Mouse (Mus musculus): ENCODE measurements at regions not wholly inside any gene's neighbourhood (a gene's known extent, or its start where the extent isn't known, plus 50 kb on each side); places are given as distances from the start of the nearest gene placed in this dataset.
"Not testable (repeated sequence)": the region's sequence is repeated elsewhere in the genome, so short reads cannot be mapped to it uniquely, and the experiment has no call there.

DNA sequence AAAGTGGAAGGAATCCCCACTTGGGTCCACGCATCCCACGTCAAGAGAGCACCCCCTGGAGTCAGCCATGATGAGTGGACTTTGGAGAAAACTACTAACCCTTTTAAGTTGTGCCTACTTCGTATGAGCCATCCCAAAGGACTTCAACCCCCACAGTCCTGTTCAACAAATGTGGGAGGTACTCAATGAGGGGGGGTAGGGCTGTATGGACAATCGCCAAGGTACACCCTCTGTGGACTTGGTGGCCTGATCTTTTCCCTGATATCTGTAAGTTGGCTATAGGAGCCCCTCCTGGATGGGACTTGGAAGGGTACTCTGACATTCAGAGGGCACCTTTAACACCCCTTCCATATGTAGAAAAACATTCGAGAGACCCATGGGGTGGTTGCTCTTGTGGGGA is 256.5 kb upstream of the Olfr161 start:
- not testable (repeated sequence) for DNase-seq

DNA sequence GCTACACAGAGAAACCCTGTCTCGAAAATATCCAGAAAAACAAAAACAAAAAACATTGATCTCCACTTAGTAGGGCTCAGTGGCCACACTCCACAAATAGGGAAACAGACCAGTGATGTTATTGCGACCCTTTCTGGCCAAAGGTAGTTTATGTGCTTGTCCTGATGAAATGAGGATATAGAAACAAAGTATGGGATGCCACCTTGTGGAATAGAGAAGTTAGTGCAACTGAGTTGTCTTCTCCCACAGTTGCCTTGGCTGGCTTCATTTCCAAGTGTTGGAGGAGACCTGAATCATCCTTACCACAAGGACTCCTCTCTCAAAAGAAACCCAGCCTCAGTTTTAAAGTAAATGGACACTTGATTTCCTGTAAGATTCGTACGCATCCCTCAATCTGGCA is 247.5 kb upstream of the Olfr161 start:
- DNase-seq = not testable (repeated sequence)

DNA sequence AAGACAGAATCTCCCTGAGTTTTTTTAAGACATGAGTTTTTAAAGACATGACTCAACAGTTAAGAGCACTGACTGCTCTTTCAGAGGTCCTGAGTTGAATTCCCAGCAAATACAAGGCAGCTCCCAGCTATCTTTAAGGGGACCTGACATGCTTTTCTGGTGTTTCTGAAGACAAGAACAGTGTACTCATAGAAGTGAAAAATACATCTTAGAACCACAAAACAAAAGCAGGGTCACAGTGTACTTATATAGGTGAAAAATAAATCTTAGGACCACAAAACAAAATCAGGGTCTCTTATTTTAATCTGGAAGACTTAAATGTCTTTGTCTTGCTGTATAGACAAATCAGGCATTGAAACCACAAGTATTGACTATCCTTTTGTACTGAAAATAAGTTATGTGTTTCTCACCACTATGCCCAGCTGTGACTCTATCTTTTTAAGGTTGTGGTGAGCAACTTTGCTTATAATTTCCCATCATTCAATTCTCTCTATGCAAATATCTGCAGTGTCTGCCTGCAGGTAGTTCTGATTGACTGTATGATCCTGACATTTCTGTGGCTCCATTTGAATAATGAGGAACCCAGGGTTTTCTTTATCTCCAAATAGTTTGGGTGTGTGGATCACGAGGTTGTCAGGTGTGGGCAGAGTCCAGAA is 246.0 kb upstream of the Olfr161 start:
- DNase-seq = not testable (repeated sequence)

DNA sequence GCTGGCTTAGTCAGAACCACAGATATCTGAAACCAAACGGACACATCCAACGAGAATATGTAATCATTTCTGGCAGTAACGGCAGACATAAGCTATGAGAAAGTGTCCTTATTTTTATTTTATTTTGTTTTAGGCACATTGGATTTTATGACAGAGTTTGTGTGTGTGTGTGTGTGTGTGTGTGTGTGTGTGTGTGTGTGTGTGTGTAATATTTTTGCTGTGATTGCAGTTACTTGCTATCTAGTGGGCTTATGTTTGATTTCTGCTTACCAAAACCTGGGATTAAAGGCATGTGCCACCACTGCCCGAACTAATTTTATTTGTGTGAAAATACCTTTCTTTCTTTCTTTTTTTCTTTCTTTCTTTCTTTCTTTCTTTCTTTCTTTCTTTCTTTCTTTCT is 241.5 kb upstream of the Olfr161 start:
- peak; percentile 4 for DNase-seq

DNA sequence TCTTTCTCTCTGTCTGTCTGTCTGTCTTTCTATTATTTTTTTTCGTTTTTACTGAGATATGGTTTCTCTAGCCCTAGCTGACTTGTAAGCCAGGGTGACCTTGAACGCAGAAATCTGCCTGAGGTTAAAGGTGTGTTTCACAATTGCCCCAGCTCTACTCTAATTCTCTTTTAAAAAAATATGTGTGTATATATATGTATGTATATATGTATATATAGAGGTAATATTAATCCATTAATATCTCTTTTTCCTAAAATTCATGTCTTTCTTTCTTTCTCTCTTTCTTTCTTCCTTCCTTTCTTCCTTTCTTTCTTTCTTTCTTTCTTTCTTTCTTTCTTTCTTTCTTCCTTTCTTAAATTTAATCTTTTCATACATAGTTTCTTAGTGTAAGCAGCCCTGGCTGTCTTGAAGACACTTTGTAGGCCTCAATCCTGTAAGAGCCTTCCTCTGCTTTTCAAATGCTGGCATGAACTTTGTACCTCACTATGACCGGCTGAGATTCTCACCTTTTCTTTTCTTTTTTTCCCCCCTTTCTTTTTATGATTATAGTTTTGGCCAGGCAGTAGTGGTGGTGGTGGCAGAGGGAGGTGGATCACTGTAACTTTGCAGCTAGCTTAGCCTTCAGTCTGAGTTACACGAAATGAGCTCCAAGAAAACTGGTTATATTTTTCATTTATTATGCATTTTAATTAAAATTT is 240.8 kb upstream of the Olfr161 start:
- not testable (repeated sequence) for DNase-seq

DNA sequence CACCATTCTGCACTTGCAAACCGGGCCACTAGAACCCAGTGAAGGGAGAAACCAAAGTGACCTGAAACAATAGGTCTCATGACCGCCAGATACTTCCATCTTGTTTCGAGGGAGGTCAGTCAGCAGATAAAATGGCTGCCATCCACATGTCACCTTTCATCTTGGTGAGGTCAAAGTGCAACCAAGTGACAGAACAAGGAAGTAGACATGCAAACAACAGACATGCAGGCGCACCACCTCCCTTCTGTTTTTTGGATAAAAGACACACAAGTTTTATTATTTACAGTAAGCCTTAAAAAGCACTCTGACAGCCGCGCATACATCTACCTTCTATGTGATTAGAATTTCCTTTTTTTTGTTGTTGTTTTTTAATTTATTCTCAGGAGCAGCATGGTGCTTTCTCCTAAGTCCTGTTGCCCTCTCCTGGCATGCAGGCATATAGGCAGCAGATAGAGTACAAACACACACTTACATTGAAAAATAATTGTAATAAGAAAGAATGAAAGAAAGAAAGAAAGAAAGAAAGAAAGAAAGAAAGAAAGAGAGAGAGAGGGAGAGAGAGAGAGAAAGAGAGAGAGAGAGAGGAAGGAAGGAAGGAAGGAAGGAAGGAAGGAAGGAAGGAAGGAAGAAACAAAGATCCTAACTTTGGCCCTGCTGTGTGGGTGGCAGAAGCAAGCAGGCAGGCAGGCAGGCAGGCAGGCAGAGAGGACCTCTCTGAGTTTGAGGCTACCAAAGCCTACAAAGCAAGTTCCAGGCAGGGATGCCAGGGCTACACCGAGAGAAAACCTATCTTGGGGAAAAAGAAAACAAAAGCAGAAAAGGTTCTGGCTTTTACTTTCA is 240.0 kb upstream of the Olfr161 start:
- not testable (repeated sequence) for DNase-seq

DNA sequence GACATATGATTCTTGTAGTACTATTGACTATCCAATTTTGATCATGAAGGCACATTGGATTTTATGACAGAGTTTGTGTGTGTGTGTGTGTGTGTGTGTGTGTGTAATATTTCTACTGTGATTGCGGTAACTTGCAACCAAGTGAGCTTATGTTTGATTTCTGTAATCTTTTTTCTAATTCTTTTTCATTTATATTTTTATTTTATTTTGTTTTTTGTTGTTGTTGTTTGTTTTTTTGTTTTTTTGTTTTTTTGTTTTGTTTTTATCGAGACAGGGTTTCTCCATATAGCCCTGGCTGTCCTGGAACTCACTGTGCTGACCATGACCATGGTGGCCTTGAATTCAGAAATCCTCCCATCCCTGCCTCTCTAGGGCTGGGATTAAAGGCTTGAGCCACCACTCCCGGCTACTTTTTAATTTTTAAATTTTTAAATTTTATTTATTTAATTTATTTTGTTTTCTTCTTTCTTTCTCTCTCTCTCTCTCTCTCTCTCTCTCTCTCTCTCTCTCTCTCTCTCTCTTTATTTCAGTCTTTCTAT is 239.3 kb upstream of the Olfr161 start:
- peak; percentile 3 for DNase-seq

Data from right cerebral cortex, postnatal 14 days (tissue).